Mouse (Mus musculus) embryonic facial prominence, embryonic 13.5 days (tissue): Measurements from ENCODE around the gene Sgms2. TPM values are rescaled to one million over a fixed set of nuclear protein-coding genes. Genes with fewer than 3 reads are reported as not detected.
A peak's percentile ranks its signal among the peaks of the same experiment; 100 is the strongest.
"Not testable (repeated sequence)": the region's sequence is repeated elsewhere in the genome, so short reads cannot be mapped to it uniquely, and the experiment has no call there.

Experiments used
- ATAC-seq: fragments of 200-750 bp; cut with Nextera tagmentation; 2 replicates; pipeline ENCODE4 v1.8.0; 2017; ENCODE audit warnings: low read depth; ENCODE audit not compliant: insufficient number of reproducible peaks, insufficient read depth, low FRiP score, low TSS enrichment
- H3K27ac ChIP-seq: fragments of 300-500 bp; sonication (generic); 2 replicates; pipeline ENCODE4 v1.5.1; 2015; ENCODE audit warnings: moderate library complexity, mild to moderate bottlenecking, inconsistent platforms
- H3K27me3 ChIP-seq: fragments of 300-500 bp; sonication (generic); 2 replicates; pipeline ENCODE4 v1.6.1; 2015; ENCODE audit warnings: mild to moderate bottlenecking, inconsistent platforms
- H3K36me3 ChIP-seq: fragments of 300-500 bp; sonication (generic); 2 replicates; pipeline ENCODE4 v1.6.1; 2015; ENCODE audit warnings: mild to moderate bottlenecking, inconsistent platforms
- H3K4me1 ChIP-seq: fragments of 300-500 bp; sonication (generic); 2 replicates; pipeline ENCODE4 v1.6.1; 2015; ENCODE audit warnings: inconsistent platforms
- H3K4me2 ChIP-seq: fragments of 300-500 bp; sonication (generic); 2 replicates; pipeline ENCODE4 v1.6.1; 2015; ENCODE audit warnings: moderate library complexity, mild to moderate bottlenecking, inconsistent platforms
- H3K4me3 ChIP-seq: fragments of 300-500 bp; sonication (generic); 2 replicates; pipeline ENCODE4 v1.5.1; 2015; ENCODE audit warnings: mild to moderate bottlenecking, inconsistent platforms
- H3K9ac ChIP-seq: fragments of 300-500 bp; sonication (generic); 2 replicates; pipeline ENCODE4 v1.6.1; 2015; ENCODE audit warnings: mild to moderate bottlenecking, inconsistent platforms
- H3K9me3 ChIP-seq: fragments of 300-500 bp; sonication (generic); 2 replicates; pipeline ENCODE4 v1.6.1; 2016; ENCODE audit warnings: inconsistent platforms
- WGBS: fragments of 180-500 bp; shearing (Covaris S2); methylation state at CpG from one replicate; pipeline ENCODE4 v1.1.7; 2015; ENCODE audit warnings: mixed read lengths; 5-methylcytosine and 5-hydroxymethylcytosine counted together
- polyA plus RNA-seq: library from polyadenylated mRNA; unstranded; fragments of >200 nt; fragmentation: Nextera tagmentation; extraction: Ambion mirVana; gene quantifications from 2 replicates; pipeline ENCODE4 v1.2.1, GENCODE M21; 2015

The Sgms2 gene
- polyA plus RNA-seq, 1 experiment from 2014 or later, result 14.8 TPM

DNA sequence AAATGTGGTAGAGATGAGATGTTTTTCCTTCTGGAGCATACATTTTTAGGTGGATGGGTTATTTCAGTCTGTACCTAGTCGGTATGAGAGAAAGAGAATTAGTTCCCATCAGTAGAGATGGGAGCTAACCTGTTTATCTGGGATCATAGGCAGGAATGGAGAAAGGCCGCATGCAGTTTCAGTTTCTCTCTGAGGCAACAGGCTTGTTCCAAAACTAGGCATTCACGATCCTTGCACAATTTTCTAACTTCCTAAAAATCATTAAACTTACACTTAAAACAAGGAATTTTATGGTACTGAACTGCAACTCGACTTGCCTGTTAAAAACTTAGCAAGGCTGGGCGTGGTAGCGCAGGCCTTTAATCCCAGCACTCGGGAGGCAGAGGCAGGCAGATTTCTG, 140.7 kb downstream of the Sgms2 start:
- Histone ChIP-seq H3K4me3 (no peak overlapping the region), H3K9ac (no peak overlapping the region), H3K27ac (no peak overlapping the region), H3K9me3 (no peaks in the 10 kb centered on the region), H3K27me3 (no peaks in the 10 kb centered on the region), H3K36me3 (no peaks in the 10 kb centered on the region), H3K4me2 (no peak overlapping the region), H3K4me1 (no peaks in the 10 kb centered on the region)
- ATAC-seq, result no peak
- WGBS, result 91% methylated on average over 7 of the region's 7 CpGs

DNA sequence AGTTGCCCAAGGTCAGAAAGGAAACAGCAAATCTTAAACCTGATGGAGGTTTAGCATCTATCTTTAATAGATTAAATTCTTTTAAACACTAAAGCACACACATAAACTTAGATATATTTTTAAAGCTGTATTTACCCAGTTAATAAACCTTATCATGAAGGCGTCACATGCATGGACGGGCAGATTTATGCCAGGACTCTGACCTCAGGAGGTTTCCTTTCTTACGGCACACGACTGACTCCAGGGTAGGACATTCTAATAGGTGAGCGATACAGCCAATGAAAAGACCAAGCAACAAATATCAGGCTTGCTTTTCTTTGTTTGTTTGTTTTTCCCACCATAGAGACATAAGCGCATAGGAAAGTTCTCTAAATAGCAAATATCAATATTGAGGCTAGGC, 142.2 kb downstream of the Sgms2 start:
- no peaks in the 10 kb centered on the region for H3K36me3 ChIP-seq
- ATAC-seq, result no peak
- WGBS, result 84% methylated on average over 6 of the region's 6 CpGs

GRCm38 (mm10) chr3:131348579-131348950, 142.6 kb downstream of the Sgms2 start:
- Histone ChIP-seq H3K27me3 (no peaks in the 10 kb centered on the region), H3K9me3 (no peaks in the 10 kb centered on the region), H3K9ac (no peak overlapping the region), H3K27ac (no peak overlapping the region), H3K36me3 (no peaks in the 10 kb centered on the region), H3K4me1 (no peaks in the 10 kb centered on the region), H3K4me3 (no peak overlapping the region), H3K4me2 (no peak overlapping the region)
- WGBS, result 56% methylated on average over 3 of the region's 3 CpGs
- ATAC-seq, result no peak

More for the DNA sequence above, 142.2 kb downstream of the Sgms2 start:
- no peaks in the 10 kb centered on the region for H3K27me3 ChIP-seq
- no peak overlapping the region for H3K4me2 ChIP-seq
- no peak overlapping the region for H3K27ac ChIP-seq
- H3K4me3 ChIP-seq, result no peak overlapping the region
- no peaks in the 10 kb centered on the region for H3K4me1 ChIP-seq
- no peak overlapping the region for H3K9ac ChIP-seq
- H3K9me3 ChIP-seq, result no peaks in the 10 kb centered on the region

DNA sequence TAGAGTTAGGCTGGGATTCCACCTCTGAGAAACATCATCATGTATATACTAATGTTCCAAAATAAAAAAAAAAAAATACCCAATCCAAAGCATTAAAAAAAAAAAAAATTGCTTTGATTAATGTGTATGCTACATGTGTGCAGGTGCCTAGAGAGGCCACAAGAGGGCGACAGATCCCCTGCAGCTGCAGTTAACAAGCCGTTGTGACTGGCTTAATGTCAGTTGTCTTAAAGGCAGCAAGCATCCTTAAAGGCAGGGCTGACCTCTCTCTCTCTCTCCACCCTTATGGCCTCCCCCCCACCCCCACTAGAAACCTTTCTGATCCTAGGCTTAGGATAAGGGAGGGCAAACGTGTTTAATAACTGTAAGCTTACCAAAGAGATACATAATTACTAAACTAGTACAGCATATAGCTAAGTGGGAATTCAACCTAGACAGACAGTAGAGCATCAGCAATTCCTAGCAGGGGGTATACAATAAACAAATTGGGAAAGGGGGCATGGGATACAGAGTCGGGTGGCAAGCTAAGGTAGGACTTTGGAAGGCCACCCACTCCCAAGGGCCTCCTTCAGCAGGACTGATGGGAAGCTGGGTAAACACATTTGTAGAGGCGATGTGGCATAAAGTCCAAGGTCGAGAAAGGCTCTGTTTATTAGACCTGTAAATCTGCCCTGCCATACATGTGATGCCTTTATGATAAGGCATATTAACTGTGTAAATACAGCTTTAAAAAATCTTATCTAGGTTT, 143.2 kb downstream of the Sgms2 start:
- no peaks in the 10 kb centered on the region for H3K9me3 ChIP-seq
- no peak overlapping the region for H3K4me3 ChIP-seq
- no peak overlapping the region for H3K4me2 ChIP-seq
- H3K27me3 ChIP-seq, result no peaks in the 10 kb centered on the region
- no peak overlapping the region for H3K27ac ChIP-seq
- H3K4me1 ChIP-seq, result peaks cover 4% of the 10 kb centered on the region
- H3K36me3 ChIP-seq, result no peaks in the 10 kb centered on the region
- ATAC-seq, result no peak
- no peak overlapping the region for H3K9ac ChIP-seq
- WGBS, result 57% methylated on average over 6 of the region's 6 CpGs

DNA sequence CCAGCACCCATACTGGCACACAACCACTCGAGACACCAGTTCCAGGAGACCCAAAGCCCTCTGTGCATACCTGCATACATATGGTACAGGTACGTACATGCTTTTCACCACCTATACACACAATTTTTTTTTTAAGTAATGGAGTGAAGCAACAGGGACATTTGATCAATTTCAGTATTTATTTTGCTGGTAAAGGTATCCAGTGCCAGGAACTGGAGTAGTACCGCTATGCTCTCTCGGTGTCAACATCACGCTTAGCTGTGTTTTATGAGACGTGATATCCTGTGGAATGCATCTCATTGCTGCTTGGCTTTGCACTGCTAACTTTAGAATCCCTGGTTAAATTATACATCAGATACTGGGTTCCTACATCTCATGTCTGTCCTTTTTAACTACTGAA, 145.3 kb downstream of the Sgms2 start:
- Histone ChIP-seq H3K27me3 (no peaks in the 10 kb centered on the region), H3K4me2 (no peak overlapping the region), H3K27ac (no peak overlapping the region), H3K9ac (no peak overlapping the region), H3K36me3 (no peaks in the 10 kb centered on the region), H3K4me3 (no peak overlapping the region), H3K9me3 (no peaks in the 10 kb centered on the region), H3K4me1 (peaks cover 5% of the 10 kb centered on the region)
- WGBS, result 90% methylated on average over 6 of the region's 6 CpGs
- no peak for ATAC-seq

GRCm38 (mm10) chr3:131343311-131343710, 147.9 kb downstream of the Sgms2 start:
- no peak overlapping the region for H3K9ac ChIP-seq
- WGBS, result 33% methylated on average over 6 of the region's 6 CpGs
- H3K4me2 ChIP-seq, result no peak overlapping the region
- H3K4me3 ChIP-seq, result no peak overlapping the region
- no peak for ATAC-seq
- no peaks in the 10 kb centered on the region for H3K27me3 ChIP-seq
- no peaks in the 10 kb centered on the region for H3K36me3 ChIP-seq
- peaks cover 5% of the 10 kb centered on the region for H3K4me1 ChIP-seq
- H3K27ac ChIP-seq, result no peak overlapping the region
- no peaks in the 10 kb centered on the region for H3K9me3 ChIP-seq

DNA sequence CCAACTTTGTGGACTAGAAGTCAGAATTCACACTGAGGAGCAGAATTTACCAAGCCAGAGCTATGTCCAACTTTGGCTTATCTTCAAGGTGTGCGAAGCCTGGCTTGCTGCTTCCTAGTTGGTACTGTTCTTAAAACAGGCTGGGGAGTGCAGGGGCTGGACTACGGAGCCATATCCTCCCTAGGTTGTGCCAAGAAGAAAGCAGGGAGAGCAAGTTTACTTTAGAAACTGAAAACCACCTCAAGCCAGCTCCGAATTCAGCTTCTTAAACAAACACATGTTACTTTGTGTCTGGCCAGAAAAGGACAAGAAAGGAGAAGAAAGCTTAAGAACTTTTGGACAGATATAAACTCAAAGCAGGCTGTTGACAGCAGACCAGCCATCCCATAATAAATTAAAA, 150.3 kb downstream of the Sgms2 start:
- no peak for ATAC-seq
- no peaks in the 10 kb centered on the region for H3K36me3 ChIP-seq
- no peak overlapping the region for H3K4me3 ChIP-seq
- H3K4me1 ChIP-seq, result peaks cover 5% of the 10 kb centered on the region
- H3K27ac ChIP-seq, result no peak overlapping the region
- 77% methylated on average over 3 of the region's 3 CpGs for WGBS
- H3K9me3 ChIP-seq, result no peaks in the 10 kb centered on the region
- no peak overlapping the region for H3K4me2 ChIP-seq
- no peaks in the 10 kb centered on the region for H3K27me3 ChIP-seq
- H3K9ac ChIP-seq, result no peak overlapping the region

- Histone ChIP-seq H3K9ac (no peak overlapping the region), H3K27ac (no peak overlapping the region), H3K4me3 (no peak overlapping the region), H3K4me1 (peaks cover 19% of the 10 kb centered on the region), H3K36me3 (no peaks in the 10 kb centered on the region), H3K27me3 (no peaks in the 10 kb centered on the region), H3K9me3 (no peaks in the 10 kb centered on the region), H3K4me2 (no peak overlapping the region)
- no peak for ATAC-seq
- WGBS, result 82% methylated on average over 4 of the region's 4 CpGs
Measured at GRCm38 (mm10) chr3:131339280-131339679, 151.9 kb downstream of the Sgms2 start.

GRCm38 (mm10) chr3:131337749-131338148, 153.5 kb downstream of the Sgms2 start:
- 92% methylated on average over 7 of the region's 7 CpGs for WGBS

DNA sequence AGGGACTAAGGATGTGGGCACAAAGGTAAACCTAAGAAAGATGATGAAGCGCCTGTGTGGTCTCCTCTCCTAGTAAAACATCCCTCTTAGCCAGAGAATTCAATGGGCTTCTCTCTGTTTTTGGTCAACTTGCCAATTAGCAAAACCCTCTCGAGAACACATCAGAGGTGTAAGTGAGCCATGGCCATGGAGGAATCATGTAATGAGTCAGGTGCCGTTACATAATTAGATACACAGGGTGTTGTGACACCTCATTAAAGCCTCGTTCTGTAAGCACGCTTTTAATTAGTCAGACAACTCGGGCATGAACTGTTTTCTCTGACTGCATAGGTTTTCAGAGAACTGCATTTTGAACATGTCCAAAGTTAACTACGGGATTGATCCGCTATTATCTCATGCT, 154.6 kb downstream of the Sgms2 start:
- H3K9me3 ChIP-seq, result no peaks in the 10 kb centered on the region
- ATAC-seq, result no peak

More at GRCm38 (mm10) chr3:131337749-131338148, 153.5 kb downstream of the Sgms2 start:
- H3K4me2 ChIP-seq, H3K36me3 ChIP-seq, H3K27ac ChIP-seq, H3K9ac ChIP-seq, ATAC-seq, H3K9me3 ChIP-seq, H3K4me3 ChIP-seq, H3K27me3 ChIP-seq: not testable (repeated sequence)
- peaks cover 28% of the 10 kb centered on the region for H3K4me1 ChIP-seq

GRCm38 (mm10) chr3:131335117-131335547, 156.1 kb downstream of the Sgms2 start:
- H3K4me3 ChIP-seq, result no peak overlapping the region
- 0 out of 2 replicates have a peak overlapping the region, but pooled peaks have one; percentile 2 for H3K27ac ChIP-seq
- ATAC-seq, result 0 out of 2 replicates have a peak, but pooled peaks have one; percentile 45
- 41% methylated on average over 8 of the region's 8 CpGs for WGBS
- 0 out of 2 replicates have a peak overlapping the region, but pooled peaks have one; percentile 17 for H3K9ac ChIP-seq
- peak overlapping the region; percentile 40 for H3K4me2 ChIP-seq
- H3K27me3 ChIP-seq, result no peaks in the 10 kb centered on the region
- peaks cover 28% of the 10 kb centered on the region for H3K4me1 ChIP-seq
- H3K9me3 ChIP-seq, result no peaks in the 10 kb centered on the region
- no peaks in the 10 kb centered on the region for H3K36me3 ChIP-seq

More for the DNA sequence above, 154.6 kb downstream of the Sgms2 start:
- no peak overlapping the region for H3K27ac ChIP-seq
- H3K9ac ChIP-seq, result no peak overlapping the region
- no peak overlapping the region for H3K4me3 ChIP-seq
- no peak overlapping the region for H3K4me2 ChIP-seq
- H3K4me1 ChIP-seq, result peaks cover 28% of the 10 kb centered on the region
- H3K27me3 ChIP-seq, result no peaks in the 10 kb centered on the region
- WGBS, result 86% methylated on average over 8 of the region's 8 CpGs
- no peaks in the 10 kb centered on the region for H3K36me3 ChIP-seq

GRCm38 (mm10) chr3:131327189-131327588, 164.0 kb downstream of the Sgms2 start:
- H3K4me1 ChIP-seq, result no peaks in the 10 kb centered on the region
- no peak for ATAC-seq
- no peaks in the 10 kb centered on the region for H3K36me3 ChIP-seq
- no peaks in the 10 kb centered on the region for H3K27me3 ChIP-seq
- no peak overlapping the region for H3K4me2 ChIP-seq
- H3K9ac ChIP-seq, result no peak overlapping the region
- H3K27ac ChIP-seq, result no peak overlapping the region
- WGBS, result 82% methylated on average over 7 of the region's 7 CpGs
- 0 out of 2 replicates have a peak, but pooled peaks cover 6% of the 10 kb centered on the region for H3K9me3 ChIP-seq
- H3K4me3 ChIP-seq, result no peak overlapping the region
